Mouse (Mus musculus) monocyte, adult 2 months (primary cell): Measurements from ENCODE around the gene 4931428F04Rik.
A peak's percentile ranks its signal among the peaks of the same experiment; 100 is the strongest.

Experiments
- DNase-seq, 2 experiments: peaks; one replicate each; pipeline ENCODE4 v3.0.0; 2022; ENCODE audit warnings: low spot score in 2 of 2, low read depth in 1 of 2

Gene 4931428F04Rik

DNA sequence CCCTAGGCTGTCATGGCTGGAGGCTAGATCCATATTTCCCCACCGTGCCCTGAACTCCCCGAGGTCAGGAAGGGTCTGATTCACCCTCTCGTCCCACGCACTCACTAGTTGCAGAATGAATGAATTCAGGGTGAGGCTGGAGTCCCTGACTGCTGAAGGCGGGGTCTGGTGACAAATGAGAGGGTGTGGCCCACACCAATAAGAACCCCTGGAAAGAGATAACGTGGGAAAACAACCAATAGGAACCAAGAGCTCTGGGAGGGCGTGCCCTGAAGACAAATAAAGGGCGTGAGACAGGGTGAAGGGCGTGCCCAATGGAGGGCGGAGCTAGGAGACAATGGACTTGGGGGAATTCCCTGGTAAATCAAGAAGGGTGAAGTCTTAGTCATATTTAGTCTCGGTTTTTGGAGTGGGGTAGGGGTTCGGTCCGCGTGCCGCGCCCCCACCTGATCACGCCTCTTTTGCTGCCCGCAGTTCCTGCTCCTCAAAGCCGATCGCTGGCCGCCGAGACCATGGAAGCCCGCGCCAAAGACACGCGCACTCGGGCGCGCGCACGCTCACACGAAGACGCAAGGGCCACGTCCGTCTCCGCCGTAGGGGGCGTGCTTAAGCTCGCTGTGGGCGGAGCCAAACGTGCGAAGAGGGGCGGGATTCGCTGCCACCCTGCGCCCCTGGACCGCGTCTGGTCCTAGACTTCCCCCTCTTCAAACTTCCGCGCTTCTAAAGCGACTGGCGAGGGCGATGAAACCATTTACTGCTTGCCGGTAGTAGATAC lies 519 bp downstream of the 4931428F04Rik start:
- DNase-seq, result peak; percentile 87 to 92

DNA sequence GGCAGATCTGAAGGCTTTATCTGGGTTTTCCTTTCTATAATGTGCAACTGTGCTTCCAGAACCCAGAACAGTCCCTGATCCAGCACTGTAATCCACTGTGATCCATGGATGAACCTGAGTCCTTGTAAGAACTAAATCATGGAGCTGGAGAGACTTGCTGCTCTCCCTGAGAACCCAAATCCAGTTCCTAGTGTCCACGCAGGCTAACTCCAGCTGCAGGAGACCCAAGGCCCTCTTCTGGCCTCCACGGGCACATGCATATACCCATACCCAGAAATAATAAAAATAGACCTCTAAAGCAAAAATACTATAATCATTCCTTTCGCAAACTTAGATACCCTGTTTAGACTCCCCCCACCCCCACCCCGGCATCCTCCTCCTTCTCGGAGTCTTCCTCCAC lies 1.4 kb downstream of the 4931428F04Rik start:
- no peak for DNase-seq

DNA sequence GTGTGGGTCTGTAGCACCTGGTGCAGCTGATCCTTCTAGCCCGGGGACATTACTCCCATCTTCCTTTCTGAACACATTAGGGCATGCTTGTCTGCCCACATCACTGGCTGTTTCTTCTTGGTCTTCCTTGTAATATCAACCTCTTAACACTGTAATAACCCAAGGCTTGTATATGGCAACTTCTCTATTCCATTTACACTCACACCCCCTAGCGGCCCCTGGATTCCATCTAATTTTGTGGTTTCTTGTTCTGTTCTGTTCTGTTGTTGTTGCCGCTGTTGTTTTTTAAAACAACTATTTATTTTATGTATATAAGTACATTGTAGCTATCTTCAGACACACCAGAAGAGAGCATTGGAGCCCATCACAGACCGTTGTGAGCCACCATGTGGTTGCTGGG lies 2.8 kb downstream of the 4931428F04Rik start:
- no peak for DNase-seq

DNA sequence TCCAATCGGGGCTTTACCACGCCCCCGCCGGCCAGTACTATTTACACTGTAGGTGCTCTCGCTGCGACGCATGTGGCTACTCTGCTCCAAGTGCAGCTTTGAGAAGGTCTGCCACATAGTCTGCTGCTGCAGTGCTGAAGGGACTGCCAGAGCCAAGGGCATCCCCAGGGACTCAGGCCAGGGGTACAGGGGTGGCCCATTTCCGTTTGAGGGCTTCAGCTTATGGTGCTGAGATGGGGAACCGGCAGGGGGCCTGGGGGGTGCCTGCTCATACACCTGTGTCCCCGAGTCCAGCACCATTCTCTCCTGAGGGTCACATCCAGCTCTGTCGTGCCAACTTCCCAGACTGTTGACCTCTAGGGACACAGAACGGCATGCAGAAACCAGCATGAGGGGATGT lies 4.2 kb downstream of the 4931428F04Rik start:
- DNase-seq, result no peak

DNA sequence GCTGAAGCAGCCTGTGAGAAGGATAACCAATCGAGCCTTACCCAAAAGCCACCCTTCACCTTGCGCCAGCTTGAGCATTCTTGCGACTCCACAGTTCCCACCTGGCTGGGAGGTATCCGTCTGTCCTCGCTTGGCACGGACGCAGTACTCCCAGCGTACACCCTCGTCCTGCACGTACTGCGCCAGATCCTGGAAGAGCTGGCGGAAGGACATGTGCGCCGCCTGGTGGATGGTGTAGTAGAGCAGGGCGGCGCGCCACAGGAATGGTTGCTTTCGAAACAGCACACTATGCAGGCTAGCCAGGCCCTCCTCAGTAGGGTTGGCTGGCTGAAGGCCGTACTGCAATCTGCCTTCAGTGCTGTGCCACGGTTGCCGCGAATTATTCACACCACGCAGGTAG lies 6.6 kb downstream of the 4931428F04Rik start:
- DNase-seq, result no peak

DNA sequence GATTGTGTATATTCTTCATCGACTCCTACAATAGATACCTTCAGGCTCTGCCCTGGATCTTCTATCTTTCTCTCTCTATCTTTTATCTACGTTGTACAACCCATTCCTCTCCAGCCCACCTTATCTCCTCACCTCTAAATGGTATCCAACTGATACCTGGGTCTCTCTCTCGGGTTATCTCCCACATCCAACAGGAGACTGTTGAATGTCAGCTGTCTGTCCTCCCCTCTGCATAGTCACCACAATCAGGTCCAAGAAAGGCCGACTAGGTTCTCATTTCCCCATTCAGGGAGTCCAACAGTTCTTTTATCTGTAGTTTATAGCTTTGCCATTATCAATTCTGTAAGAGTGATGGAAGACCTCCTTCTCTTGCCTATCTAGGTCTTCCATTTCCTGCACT lies 7.4 kb downstream of the 4931428F04Rik start:
- no peak for DNase-seq

DNA sequence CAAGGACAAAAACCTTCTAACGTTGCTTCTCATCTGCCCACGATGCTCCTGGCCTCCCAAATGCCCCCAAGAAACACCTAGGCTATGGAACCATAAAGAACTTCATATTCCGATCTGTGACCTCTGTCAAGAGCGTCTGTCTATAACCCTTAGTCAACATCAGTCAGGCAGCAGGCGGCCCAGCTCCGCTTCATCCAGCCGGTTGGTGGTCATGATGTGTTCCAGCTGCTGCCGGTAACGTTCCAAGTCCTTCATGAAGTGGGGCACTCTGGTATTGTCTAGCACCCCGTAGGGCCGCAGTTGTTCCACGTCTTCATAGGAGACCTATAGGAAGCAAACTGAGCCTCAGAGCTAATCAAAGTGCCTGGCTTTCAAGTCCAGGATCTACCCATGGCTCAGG lies 7.8 kb downstream of the 4931428F04Rik start:
- DNase-seq, result no peak

DNA sequence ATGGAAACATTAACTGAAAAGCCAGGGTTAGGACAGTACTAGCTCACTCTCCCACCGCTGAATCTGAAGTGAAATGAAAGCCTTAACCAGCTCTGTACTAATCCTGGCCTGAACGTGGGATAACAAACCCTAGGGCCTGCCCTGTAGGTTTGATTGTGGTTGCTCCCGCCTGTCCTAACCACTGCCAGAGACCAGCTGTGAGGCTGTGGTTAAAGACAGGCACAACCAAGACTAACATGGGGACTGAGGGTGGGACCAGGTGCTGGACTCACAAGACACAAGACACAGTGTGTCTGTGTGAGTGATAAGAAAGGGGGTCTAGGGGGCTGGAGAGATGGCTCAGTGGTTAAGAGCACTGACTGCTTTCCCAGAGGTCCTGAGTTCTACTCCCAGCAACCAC lies 9.1 kb downstream of the 4931428F04Rik start:
- DNase-seq, result no peak

DNA sequence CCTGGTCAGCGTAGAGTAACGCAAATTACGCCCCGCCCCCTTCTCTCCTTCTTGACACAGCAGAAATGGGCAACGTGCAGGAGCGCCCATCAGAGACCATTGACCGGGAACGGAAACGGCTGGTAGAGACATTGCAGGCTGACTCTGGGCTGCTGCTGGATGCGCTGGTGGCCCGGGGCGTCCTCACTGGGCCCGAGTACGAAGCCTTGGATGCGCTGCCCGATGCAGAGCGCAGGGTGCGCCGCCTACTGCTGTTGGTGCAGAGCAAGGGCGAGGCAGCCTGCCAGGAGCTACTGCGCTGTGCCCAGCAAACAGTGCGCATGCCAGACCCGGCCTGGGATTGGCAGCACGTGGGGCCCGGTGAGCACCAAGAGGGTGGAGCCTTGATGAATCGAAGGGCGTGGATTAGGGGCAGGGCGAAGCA lies 10.7 kb downstream of the 4931428F04Rik start:
- no peak for DNase-seq

DNA sequence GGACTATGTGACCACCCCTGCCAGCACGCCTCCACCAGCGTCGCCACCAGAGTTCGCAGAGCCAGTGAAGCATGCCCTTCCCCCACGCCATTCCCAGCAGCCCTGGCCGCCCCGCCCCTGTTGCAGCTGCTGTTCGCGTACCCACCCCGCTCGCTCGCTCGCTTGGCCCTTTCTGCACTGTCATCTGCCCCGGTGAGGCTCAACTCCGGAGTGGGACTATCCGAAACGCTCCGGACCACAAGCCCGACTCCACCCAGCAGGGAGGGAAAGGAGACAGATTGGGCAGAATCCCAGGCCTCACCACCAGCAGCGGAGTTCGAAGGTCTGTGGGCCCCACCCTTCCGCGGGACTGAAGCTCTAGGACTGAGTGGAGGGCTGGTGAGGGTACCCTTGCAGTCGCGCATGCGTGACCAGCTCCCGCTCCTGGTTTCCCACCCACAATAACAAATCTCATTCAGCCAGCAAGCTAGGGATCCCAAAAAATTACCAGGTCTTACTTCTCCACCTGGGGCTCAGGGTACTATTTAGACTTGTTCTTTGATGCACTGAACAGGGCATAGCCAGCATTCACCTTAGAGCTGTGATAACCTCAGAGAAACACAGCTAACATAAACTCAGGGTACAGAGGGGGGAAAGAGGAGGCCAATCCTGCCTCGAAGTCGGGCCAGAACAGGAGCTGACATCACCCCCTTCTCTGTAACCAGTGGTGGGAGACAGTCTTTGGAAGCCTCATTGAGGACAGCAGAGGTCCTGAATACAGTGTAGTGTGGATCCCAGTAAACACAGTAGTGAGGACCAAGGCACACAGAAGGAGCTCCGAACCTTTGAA lies 13.2 kb downstream of the 4931428F04Rik start:
- DNase-seq, result no peak

DNA sequence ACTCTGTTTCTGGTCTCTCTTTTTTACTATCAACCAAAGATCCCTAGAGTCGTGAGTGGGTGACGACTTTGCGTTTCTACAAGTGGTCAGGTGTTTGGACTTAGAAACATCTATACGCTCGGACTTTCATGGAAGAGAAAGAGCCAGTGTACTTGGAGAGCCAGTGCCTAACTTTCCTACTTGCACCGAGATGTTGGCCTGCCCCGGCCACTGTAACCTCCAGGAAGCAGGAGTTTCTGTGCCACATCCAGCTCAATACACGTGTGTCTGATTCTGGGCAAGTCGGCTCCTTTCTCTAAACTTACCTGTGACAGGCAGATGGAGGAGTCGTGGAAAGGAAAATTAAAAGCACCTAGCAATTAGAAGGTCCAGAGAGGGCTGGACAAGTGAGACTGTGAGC lies 13.8 kb downstream of the 4931428F04Rik start, which contains the start of gene Nol3:
TSS of gene Nol3 (plus strand) at position 301 of the 400 bp plus-strand sequence.
- no peak for DNase-seq

DNA sequence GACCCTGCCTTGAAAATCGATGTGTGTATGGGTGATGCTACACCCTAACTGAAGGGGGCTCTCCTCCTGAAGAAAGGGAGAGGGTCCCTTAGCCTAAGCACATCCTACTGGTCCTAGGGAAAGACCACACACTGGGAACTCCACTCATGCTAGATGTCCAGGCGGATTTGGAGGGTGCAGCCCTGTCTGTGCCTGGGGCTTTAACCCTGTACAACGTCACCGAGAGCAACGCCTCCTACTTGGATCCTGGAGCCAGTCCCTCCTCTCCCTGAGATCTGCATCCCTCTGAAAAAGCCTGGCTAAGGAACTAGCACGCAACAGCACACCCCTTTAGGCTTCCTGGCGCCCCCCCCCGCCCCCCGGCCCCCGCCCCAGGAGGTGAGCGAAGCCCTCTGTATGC lies 14.3 kb downstream of the 4931428F04Rik start:
- DNase-seq, result no peak

DNA sequence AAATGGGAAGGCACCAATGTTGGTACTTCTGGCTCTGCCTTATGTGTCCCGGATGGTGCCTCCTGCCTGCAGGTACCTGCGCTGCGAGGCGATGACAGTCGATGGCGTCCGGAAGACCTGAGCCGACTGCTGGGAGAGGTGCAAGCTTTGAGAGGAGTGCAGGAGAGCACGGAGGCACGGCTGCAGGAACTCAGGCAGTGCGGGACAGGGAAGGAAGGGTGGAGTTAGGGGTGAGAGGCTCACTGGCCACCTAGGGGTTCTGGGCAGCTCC lies 18.8 kb downstream of the 4931428F04Rik start:
- no peak for DNase-seq

DNA sequence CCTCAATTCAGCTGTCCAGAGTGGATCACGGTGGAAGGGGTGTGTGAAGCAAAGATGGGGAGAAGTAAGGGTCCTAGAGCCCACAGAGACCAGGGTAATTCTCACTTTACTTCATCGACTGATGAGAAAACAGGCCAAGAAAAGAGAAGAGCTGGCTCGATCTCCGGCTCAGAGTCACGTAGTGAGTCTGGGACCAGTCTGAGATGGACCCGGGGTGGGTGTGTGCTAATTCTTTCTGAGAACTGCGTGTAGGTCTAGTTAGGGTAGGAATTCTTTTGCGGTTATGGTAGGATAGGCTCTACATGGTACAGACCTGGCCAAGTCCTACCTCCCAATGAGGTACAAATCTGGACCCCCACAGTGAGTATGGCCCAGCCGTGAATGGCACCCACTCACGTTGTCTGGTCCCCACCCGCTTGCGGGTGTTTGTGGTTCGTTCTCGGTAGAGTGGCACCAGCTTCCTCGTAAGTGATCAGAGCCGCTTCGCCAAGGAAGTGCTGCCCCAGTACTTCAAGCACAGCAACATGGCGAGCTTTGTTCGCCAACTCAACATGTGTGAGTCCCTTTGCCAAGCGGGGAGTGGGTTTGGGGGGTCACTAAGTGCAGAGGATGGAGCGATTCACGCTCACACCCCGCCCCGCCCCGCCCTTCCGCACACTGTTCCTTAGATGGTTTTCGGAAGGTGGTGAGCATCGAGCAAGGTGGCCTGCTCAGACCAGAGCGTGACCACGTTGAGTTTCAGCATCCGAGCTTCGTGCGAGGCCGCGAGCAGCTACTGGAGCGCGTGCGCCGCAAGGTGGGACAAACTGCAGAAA lies 19.4 kb downstream of the 4931428F04Rik start:
- no peak for DNase-seq

DNA sequence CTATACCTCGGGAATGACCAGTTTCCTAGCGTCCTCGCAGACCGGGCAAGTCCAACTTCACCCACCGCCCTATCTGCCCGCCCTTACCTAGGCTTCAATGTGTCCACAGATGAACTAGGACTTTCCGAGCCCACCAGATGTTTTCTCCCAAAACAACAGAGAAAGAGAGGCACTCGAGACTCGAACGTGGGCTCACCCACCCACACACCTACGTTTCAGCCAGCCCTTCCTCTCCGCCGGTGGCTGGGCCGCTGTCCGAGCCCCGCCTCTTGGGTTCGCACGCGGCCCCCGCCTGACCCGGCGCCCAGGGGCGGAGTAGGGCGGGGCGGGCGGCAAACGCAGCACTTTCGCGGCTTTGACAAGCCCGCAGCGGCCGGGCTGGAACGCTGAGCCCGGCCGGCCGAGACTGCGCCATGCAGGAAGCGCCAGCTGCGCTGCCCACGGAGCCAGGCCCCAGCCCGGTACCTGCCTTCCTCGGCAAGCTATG lies 20.2 kb downstream of the 4931428F04Rik start, which contains the start of gene Hsf4:
TSS of gene Hsf4 (plus strand) at position 341 of the 487 bp plus-strand sequence.
- no peak for DNase-seq

DNA sequence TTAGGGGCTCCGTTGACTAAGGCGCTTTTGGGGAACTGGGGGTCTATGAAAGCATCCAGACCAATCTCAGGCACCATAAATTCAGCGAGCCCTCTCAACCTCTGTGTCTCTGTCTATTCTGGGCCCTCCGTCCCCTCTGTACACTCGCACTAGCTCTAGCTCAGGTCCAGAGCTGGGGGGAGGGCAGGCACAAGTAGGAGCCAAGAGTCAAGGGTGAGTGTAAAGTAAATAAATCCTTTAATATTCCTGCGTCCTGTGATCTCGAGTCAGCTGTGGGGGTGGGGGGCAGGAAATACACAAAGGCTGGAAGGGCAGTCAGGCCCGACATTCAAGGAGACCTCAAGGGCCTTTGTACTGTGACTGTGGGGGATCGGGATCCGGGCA lies 20.6 kb downstream of the 4931428F04Rik start:
- no peak for DNase-seq

DNA sequence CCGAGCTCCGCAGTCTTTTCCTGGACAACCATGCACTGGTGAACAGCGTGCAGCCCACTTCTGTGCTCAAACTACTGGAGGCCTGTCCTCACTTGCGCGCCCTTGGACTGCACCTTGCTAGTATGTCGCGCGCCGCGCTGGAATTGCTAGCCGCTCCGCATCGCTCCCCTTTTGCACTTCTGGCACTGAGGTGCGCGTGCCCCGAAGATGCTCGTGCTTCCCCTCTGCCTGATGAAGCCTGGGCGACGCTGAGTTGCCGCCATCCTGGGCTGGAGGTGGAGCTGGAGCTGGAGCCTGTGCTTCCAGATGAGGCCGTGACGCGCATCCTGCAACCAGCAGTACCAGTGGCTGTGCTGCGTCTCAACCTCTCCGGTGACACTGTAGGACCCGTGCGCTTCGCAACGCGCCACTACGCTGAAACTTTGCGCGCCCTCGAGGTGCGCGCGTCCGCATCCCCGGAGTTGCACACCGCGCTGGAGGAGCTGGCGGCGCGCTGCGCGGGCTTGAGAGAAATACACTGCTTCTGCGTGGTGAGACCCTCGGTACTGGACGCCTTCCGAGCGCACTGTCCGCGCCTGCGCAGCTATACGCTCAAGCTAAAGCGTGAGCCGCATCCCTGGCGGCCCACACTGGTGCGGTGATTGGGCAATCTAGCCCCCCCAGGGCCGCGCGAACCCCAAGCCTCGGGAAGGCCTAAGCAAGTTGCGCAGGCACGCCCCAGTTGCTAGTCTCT lies 21.2 kb downstream of the 4931428F04Rik start:
- DNase-seq, result no peak

DNA sequence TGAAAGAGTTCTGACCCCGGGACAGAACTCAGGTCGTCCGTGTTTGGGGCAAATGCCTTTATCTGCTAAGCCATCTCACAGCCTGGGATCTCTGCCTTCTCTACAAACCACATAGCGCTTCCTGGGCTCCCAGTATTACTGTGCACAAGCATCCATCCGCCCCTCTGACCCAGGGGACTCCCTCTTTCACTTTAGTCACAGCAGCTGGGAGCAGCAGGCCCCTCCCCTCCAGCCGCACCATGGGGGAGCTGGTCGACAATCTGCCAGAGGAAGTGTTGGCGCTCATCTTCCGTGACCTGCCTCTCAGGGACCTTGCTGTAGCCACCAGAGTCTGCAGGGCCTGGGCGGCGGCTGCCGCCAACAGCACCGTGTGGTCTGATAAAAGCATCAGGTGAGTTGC lies 22.9 kb downstream of the 4931428F04Rik start:
- DNase-seq, result no peak

DNA sequence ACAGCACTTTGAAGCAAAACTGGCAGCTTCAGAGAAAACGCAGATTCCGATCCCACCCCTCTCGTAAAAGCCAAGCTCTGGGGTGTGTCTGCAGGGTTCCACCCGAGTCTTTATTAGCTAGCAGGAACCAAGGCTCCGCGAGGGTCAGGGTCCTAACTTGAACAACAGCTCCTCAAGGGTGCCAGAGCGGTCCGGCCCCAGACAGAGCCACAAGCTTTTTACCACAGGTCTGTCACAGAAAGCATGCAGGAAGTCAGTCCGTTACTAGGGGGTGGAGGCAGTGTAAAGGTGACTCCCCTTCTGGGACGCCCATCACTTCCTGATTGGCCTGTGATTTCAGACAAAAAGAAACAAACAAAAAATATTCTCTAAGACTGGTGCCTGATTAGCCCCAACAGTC lies 24.5 kb downstream of the 4931428F04Rik start:
- DNase-seq, result no peak

DNA sequence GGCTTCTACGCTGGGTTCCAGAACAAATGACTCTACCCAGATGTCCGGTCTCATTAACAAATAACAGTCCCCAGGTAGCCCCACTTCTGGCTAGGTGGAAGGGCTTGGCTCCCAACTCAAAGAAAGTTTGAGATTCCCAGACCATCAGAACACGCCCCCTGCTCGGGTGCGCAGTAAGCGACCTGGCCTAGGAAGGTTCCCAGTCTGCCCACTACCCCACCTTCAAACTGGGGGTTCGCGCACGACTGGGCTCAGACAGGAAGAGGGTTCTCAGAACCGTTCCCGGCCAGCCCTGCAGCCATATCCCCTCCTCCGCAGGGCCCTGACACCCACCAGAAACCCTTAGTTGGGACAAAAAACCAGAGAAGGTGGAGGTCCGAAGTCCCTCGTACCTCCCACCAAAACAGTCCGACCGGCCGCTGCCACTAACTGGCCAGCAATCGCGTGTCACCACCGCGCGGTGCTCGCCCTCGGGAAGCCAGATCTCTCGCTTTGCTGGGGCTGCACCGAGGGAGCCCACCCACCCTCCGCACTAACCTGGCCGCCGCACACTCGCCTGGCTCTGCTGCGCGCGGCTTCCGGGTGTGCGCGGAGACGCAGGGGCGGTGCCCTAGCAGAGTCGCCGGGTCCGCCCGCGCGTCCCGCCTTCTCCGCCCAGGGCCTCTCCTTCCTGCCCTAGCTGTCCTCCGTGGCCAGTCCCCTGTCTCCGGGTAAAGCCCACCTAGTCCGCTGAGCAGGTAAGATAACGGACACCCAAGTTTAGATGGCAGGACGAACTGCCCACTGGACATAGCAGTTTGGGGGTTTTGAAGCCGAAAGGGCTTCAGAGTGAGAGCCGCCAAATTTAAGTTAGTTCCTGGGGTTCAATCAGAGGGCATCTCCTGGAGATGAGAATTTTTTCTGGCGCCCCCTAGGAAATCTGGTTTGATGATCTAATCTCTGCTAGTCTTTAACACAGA lies 25.4 kb downstream of the 4931428F04Rik start, which contains the start of the genes Tradd and Fbxl8:
TSS of gene Tradd (minus strand) at position 586 of the 959 bp plus-strand sequence.
TSS of gene Fbxl8 (plus strand) at position 625 of the 959 bp plus-strand sequence.
- peak in 1 of 2 experiments; percentile 47 for DNase-seq
